Mouse (Mus musculus) intestine, postnatal 0 days (tissue): ENCODE measurements around the gene Slc35e4. TPM values are rescaled to one million over a fixed set of nuclear protein-coding genes. Genes with fewer than 3 reads are reported as not detected.
A peak's percentile ranks its signal among the peaks of the same experiment; 100 is the strongest.

Experiments
- ATAC-seq: fragments of 200-750 bp; cut with Nextera tagmentation; 2 replicates; pipeline ENCODE4 v1.8.0; 2017; ENCODE audit warnings: mild to moderate bottlenecking, moderate TSS enrichment, moderate library complexity
- H3K27ac ChIP-seq: fragments of 300-500 bp; sonication (generic); 2 replicates; pipeline ENCODE4 v1.5.1; 2014; ENCODE audit warnings: mild to moderate bottlenecking, low read depth, low read length, moderate library complexity
- H3K27me3 ChIP-seq: fragments of 300-500 bp; sonication (generic); replicated peaks from 2 replicates; pipeline ENCODE4 v1.6.1; 2014; ENCODE audit warnings: low read length, mixed read lengths; ENCODE audit not compliant: control insufficient read depth, insufficient read depth
- H3K36me3 ChIP-seq: fragments of 300-500 bp; sonication (generic); 2 replicates; pipeline ENCODE4 v1.6.1; 2014; ENCODE audit warnings: mild to moderate bottlenecking, moderate library complexity; ENCODE audit not compliant: control insufficient read depth, insufficient read depth
- H3K4me1 ChIP-seq: fragments of 300-500 bp; sonication (generic); replicated peaks from 2 replicates; pipeline ENCODE4 v1.6.1; 2014; ENCODE audit warnings: antibody characterized with exemption, low read length, mixed read lengths; ENCODE audit not compliant: control insufficient read depth, insufficient read depth
- H3K4me2 ChIP-seq: fragments of 300-500 bp; sonication (generic); replicated peaks from 2 replicates; pipeline ENCODE4 v1.6.1; 2014; ENCODE audit warnings: low read depth, mild to moderate bottlenecking, moderate library complexity
- H3K4me3 ChIP-seq: fragments of 300-500 bp; sonication (generic); 2 replicates; pipeline ENCODE4 v1.5.1; 2014; ENCODE audit warnings: low read depth, low read length
- H3K9ac ChIP-seq: fragments of 300-500 bp; sonication (generic); 2 replicates; pipeline ENCODE4 v1.6.1; 2014; ENCODE audit warnings: mild to moderate bottlenecking, low read depth, low read length
- H3K9me3 ChIP-seq: fragments of 300-500 bp; sonication (generic); 2 replicates; pipeline ENCODE4 v1.6.1; 2016; ENCODE audit warnings: mixed run types; ENCODE audit not compliant: control insufficient read depth
- CTCF ChIP-seq: sonication (generic); IDR thresholded peaks from 2 replicates; pipeline ENCODE4 v1.5.1; 2016; ENCODE audit warnings: low read depth, mild to moderate bottlenecking, control low read depth, antibody characterized with exemption, moderate library complexity
- WGBS: fragments of 180-500 bp; shearing (Covaris S2); extraction: QIAGEN DNeasy Blood & Tissue Kit; methylation state at CpG from one replicate; pipeline ENCODE4 v1.1.7; 2014; 5-methylcytosine and 5-hydroxymethylcytosine counted together
- polyA plus RNA-seq: library from polyadenylated mRNA; unstranded; fragments of >200 nt; fragmentation: Nextera tagmentation; extraction: Ambion mirVana; gene quantifications from 2 replicates; pipeline ENCODE4 v1.2.1, GENCODE M21; 2015

Gene Slc35e4
- polyA plus RNA-seq, 1 experiment from 2014 or later = 2.2 TPM

GRCm38 (mm10) chr11:3921281-3921850 is 6.9 kb upstream of the Slc35e4 start:
- no peak for ATAC-seq
- peak; percentile 86 for TF ChIP-seq CTCF
- Histone ChIP-seq H3K27ac (no peak overlapping the region), H3K27me3 (no peaks in the 10 kb centered on the region), H3K9me3 (no peaks in the 10 kb centered on the region), H3K4me1 (no peaks in the 10 kb centered on the region), H3K36me3 (peaks cover 68% of the 10 kb centered on the region), H3K4me3 (no peak overlapping the region), H3K9ac (no peak overlapping the region), H3K4me2 (no peak overlapping the region)
- WGBS = 41% methylated on average over 8 of the region's 8 CpGs

GRCm38 (mm10) chr11:3920476-3920875 is 6.0 kb upstream of the Slc35e4 start:
- ATAC-seq = no peak
- H3K27me3 ChIP-seq = no peaks in the 10 kb centered on the region
- H3K27ac ChIP-seq = no peak overlapping the region
- H3K4me1 ChIP-seq = no peaks in the 10 kb centered on the region
- H3K36me3 ChIP-seq = peaks cover 61% of the 10 kb centered on the region
- H3K4me2 ChIP-seq = no peak overlapping the region
- no peak overlapping the region for H3K4me3 ChIP-seq
- no peak overlapping the region for H3K9ac ChIP-seq
- WGBS = 78% methylated on average over 7 of the region's 7 CpGs
- TF ChIP-seq CTCF = no peak
- H3K9me3 ChIP-seq = no peaks in the 10 kb centered on the region

- Histone ChIP-seq H3K36me3 (peaks cover 44% of the 10 kb centered on the region), H3K9me3 (no peaks in the 10 kb centered on the region), H3K4me3 (no peak overlapping the region), H3K4me1 (0 out of 2 replicates have a peak, but pooled peaks cover 7% of the 10 kb centered on the region), H3K27ac (no peak overlapping the region), H3K9ac (no peak overlapping the region), H3K4me2 (no peak overlapping the region), H3K27me3 (no peaks in the 10 kb centered on the region)
- WGBS = 59% methylated on average over 1 of the region's 1 CpGs
- ATAC-seq = no peak
- TF ChIP-seq CTCF = peak; percentile 68
These were observed 4.3 kb upstream of the Slc35e4 start for GRCm38 (mm10) chr11:3918738-3919137.

GRCm38 (mm10) chr11:3913316-3914108 is 952 bp downstream of the Slc35e4 start:
- Histone ChIP-seq H3K4me3 (peak overlapping the region; percentile 52), H3K4me2 (peak overlapping the region; percentile 81), H3K27ac (peak overlapping the region; percentile 21; the same call in 1 of the 2 replicates), H3K36me3 (peaks cover 15% of the 10 kb centered on the region), H3K9ac (peak overlapping the region; percentile 31; the same call in 1 of the 2 replicates), H3K27me3 (peaks cover 13% of the 10 kb centered on the region; the same call in 1 of the 2 replicates), H3K4me1 (peaks cover 15% of the 10 kb centered on the region; the same call in 1 of the 2 replicates), H3K9me3 (no peaks in the 10 kb centered on the region)
- TF ChIP-seq CTCF = no peak
- WGBS = 0% methylated on average over 65 of the region's 65 CpGs
- ATAC-seq = peak; percentile 74

- Histone ChIP-seq H3K9ac (peak overlapping the region; percentile 31; the same call in 1 of the 2 replicates), H3K4me1 (peaks cover 15% of the 10 kb centered on the region; the same call in 1 of the 2 replicates), H3K9me3 (no peaks in the 10 kb centered on the region), H3K27ac (no peak overlapping the region), H3K4me3 (peak overlapping the region; percentile 52), H3K27me3 (peaks cover 13% of the 10 kb centered on the region; the same call in 1 of the 2 replicates), H3K4me2 (peak overlapping the region; percentile 81), H3K36me3 (peaks cover 11% of the 10 kb centered on the region)
- peak; percentile 20 for TF ChIP-seq CTCF
- WGBS = 13% methylated on average over 16 of the region's 16 CpGs
- no peak for ATAC-seq
These were observed 1.6 kb downstream of the Slc35e4 start for GRCm38 (mm10) chr11:3912875-3913271.
